Mouse (Mus musculus) thymus, postnatal 0 days (tissue): ENCODE results near the gene Tcte1. TPM values are rescaled to one million over a fixed set of nuclear protein-coding genes. Genes with fewer than 3 reads are reported as not detected.
A peak's percentile ranks its signal among the peaks of the same experiment; 100 is the strongest.

Experiments
- DNase-seq: peaks from one replicate; pipeline ENCODE4 v3.0.0-alpha.2; 2015; ENCODE audit warnings: low spot score
- polyA plus RNA-seq: library from polyadenylated mRNA; unstranded; fragments of >200 nt; fragmentation: Nextera tagmentation; extraction: Ambion mirVana; gene quantifications from 2 replicates; pipeline ENCODE4 v1.2.1, GENCODE M21; 2015

The Tcte1 gene
- polyA plus RNA-seq, 1 experiment from 2014 or later = 1.3 TPM

DNA sequence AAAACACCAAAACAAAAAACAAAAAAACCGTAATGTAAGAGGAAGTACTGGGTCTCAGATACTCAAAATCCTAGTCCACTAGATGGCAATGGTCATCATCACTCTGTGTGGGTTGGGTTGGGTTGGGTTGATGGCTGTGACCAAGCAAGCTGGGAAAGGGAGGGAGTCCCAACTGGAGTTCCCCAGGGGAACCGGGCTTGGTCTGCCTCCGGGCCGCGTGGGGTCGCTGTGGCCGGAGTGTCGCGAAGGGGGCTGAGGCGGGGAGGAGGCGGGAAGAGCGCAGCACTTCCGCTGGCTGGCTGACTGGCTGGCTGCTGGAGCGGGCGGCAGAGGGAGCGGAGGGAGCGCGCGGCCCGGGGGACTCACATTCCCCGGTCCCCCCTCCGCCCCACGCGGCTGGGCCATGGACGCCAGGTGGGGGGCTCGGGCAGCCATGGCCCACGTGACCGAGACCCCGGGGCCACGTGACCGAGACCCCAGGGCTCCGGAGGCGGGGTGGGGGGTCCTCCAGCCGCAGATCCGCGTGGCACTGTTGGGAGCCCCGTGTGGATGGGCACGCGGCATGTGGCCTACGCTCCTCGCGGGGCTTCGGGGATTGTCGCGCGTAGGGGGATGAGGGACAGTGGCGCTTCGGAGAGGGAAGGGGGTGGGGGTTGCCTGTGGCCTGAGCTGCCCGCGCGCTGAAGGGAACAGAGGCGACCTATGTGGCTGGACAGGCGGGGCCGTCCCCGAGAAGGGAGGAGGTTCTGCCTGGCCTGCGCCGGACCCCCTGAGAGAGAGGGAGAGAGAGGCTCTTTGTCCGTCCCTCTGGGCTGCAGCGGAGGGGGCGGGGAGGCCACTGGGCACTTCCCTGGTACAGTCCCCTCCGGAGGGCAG lies 40.7 kb downstream of the Tcte1 start, which contains the start of gene Slc35b2:
Slc35b2 (plus strand) TSS at position 220 of the 876 bp plus-strand sequence.
- DNase-seq = peak; percentile 87

DNA sequence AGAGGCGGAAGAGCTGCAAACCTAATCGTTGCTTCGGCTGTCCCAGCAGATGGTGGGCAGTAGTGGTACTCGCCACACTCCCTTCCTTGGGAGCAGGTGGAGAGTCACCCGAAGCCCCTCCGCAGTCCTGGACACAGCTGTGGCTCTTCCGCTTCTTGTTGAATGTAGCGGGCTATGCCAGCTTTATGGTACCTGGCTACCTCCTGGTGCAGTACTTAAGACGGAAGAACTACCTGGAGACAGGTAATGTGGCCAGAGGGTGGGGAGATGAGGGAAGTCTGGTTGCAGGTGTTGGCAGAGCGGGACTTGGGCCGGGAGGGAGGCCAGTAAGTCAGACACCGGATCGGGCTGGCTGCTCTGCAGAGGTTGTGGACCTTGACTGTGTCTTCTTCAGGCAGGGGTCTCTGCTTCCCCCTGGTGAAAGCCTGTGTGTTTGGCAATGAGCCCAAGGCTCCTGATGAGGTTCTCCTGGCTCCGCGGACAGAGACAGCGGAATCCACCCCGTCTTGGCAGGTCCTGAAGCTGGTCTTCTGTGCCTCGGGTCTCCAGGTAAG lies 41.4 kb downstream of the Tcte1 start:
- DNase-seq = no peak

DNA sequence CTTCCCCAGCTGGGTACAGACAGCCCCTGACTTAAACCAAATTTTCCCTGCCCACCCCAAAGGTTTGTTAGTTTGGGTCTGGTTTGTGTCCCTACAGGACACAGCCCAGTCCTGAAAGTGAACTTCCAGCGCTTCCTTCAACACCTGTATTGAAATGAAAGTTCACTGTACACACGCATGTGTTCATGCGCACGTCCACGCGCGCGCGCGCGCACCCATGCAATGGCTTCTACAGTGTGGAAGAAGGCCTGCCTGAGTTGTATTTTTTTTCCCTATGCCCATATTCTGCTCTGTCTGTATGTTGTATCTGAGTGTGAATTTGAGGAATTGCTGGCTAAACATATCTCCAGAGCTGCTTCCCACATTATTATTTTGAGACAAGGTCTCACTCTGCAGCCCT lies 41.9 kb downstream of the Tcte1 start:
- DNase-seq = no peak

DNA sequence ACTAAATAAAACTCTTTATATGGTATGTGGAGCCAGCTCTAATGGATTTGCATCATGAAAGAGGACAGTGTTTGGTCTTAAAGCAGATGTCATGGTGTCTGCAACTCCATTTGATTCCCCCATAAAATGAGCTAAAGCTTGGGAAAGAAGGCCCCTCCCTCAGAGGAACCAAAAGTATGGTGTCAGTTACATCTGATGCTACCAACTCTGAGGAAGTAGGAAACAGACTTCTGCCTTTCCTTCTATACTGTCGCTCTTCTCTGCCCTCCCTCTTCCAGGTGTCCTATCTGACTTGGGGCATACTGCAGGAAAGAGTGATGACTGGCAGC lies 42.8 kb downstream of the Tcte1 start:
- no peak for DNase-seq

DNA sequence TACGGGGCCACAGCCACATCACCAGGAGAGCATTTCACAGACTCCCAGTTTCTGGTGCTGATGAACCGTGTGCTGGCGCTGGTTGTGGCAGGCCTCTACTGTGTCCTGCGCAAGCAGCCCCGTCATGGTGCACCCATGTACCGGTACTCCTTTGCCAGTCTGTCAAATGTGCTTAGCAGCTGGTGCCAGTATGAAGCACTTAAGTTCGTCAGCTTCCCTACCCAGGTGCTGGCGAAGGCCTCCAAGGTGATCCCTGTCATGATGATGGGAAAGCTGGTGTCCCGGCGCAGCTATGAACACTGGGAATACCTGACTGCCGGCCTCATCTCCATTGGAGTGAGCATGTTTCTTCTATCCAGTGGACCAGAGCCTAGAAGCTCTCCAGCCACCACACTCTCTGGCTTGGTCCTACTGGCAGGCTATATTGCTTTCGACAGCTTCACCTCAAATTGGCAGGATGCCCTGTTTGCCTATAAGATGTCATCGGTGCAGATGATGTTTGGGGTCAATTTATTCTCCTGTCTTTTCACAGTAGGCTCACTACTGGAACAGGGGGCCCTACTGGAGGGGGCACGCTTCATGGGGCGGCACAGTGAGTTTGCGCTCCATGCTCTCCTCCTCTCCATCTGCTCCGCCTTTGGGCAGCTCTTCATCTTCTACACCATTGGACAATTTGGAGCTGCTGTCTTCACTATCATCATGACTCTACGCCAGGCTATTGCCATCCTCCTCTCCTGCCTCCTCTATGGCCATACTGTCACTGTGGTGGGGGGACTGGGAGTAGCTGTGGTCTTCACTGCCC lies 43.3 kb downstream of the Tcte1 start:
- no peak for DNase-seq

DNA sequence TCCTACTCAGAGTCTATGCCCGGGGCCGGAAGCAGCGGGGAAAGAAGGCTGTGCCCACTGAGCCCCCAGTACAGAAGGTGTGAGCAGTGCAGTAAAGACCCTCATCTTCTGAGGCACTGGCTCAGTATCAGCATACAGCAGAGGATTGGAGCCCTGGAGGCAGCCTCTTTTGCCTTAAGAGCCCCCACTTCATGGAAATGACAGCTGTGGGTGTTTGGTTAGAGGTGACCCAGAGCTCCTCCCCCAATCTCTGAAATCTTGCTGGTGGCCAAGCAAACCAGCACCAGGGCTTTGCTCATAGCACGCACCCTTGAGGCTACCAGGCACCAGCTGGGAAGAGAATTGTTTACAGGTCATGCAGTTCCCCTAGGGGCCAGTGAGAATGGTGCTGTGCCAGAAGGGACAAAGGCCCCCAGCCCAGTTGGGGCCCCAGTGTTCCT lies 43.9 kb downstream of the Tcte1 start:
- DNase-seq = no peak

DNA sequence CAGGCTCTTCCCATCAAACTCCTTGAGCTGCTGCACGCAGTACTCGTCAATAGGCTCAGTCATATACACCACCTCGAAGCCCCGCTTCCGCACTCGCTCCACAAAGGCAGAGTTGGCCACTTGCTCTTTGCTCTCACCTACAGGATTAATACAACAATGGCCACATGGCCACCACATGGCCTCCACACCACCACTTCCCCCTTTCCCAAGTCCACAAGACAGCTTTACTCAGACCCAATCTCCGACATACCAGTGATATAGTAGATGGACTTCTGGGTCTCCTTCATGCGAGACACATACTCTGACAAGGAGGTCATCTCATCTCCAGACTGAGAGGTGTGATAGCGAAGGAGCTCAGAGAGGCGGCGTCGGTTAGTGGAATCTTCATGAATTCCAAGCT lies 45.8 kb downstream of the Tcte1 start:
- DNase-seq = no peak

DNA sequence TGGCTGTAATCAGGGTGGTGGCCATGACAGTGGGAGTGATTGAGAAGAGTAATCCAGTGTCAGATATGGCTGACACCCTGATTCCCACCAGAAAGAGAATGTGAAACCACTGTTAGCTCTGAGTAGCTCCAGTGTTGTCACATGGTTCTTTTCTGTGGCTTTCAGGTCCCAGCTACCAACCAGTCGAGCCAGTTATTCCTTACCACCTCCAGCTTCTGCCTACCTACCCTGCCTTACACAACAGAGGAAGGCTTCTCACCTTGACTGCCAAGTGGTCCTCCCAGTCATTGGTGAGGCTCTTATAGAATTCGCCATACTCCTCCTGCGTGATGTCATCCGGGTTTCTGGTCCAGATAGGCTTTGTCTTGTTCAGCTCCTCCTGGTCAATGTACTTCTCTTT lies 46.8 kb downstream of the Tcte1 start:
- DNase-seq = no peak

DNA sequence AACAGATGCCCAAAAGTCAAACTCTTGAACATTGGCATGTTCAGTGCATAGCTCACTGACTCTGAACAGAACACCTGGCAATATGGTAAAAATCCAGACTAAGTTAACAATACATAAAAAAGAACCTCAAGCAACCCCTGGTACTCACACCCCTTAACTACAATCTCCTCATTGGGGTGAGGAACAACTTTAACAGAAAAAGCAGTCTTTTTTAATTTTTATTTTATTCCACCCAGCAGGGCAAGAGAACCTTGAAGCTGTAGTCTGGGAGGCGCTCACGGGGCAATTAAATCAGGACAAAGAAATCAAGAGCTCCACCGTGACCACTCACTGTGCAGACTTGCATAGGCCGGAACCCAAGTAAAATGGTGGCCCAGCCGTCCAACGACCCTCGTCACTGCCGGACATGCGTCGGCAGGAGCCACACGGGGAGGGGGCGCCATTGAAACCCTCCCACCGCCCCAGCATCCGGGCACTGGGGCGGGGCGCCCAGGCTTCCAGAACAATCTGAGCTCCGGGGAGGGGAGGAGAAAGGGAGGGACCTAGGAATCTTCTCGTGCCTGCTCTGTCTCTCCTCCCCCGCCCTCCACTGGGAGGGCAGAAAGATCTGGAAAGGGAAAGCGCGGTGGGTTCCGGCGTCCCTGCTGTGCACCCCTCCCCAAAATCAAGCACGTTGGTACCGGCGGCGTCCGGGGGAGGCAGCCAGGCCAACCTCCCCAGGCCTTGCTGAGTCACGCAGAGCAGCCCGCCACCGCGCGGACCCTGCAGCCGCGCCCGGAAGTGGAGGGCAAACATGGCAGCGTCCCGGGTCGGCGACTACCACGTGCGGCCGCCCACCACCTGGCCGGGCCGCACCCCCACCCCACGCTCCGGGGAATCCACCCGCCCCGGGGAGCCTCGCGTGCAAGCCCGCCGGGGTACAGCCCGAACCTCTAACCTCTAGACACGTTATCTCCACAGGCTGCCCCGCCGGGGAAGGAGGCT lies 49.2 kb downstream of the Tcte1 start:
- DNase-seq = peak; percentile 76

DNA sequence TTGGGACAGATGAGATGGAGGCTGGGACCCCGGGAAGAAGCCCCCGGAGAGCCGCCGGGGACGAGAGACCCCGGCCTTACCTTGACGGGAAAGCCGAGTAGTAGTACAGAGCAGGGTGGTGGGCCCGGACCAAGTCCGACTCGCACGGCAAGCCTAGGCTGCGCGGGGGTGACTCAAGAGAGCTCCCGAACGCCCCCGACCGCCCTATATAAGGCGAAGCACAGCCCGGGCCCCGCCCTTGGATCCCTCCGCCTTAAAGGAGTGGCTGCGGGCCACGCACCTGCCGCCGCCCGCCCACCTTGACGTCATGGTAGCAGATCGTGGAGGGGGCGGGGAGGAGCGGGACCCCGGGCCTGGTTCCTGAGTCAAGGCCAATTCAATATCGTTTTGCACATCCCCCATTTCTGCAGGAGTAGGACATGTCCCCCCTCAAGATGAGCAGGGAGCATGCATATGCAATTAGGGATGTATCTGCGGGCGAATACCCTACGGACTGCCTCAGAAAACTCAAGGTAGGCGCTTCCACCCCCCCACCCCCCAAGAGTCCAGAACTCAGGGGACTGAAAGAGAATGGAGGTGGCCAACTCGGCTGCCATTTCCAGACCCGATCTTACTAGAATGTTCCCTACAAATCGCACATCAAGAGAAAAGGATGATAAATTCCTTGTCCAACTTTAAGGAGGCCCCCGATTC lies 50.0 kb downstream of the Tcte1 start, which contains the start of gene Hsp90ab1:
Hsp90ab1 (minus strand) TSS at position 185 of the 693 bp plus-strand sequence.
- DNase-seq = peak; percentile 99

DNA sequence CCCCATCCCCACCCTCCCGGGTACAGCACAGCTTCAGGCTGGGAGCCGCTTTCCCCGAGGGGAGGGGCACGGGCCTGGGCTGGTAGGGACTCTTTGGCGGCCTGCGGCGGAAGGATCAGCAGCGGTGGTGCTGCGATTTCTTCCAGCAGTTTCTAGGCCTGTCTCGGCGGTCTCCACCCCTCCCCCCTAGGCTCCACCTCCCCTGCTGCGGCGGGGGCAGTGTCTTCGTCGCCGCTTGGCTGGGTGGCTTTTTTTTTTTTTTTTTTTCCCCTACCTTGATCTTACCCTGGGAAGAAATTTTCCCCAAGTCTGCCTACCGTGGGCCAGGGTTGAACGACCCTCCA lies 50.5 kb downstream of the Tcte1 start:
- DNase-seq = peak; percentile 95

DNA sequence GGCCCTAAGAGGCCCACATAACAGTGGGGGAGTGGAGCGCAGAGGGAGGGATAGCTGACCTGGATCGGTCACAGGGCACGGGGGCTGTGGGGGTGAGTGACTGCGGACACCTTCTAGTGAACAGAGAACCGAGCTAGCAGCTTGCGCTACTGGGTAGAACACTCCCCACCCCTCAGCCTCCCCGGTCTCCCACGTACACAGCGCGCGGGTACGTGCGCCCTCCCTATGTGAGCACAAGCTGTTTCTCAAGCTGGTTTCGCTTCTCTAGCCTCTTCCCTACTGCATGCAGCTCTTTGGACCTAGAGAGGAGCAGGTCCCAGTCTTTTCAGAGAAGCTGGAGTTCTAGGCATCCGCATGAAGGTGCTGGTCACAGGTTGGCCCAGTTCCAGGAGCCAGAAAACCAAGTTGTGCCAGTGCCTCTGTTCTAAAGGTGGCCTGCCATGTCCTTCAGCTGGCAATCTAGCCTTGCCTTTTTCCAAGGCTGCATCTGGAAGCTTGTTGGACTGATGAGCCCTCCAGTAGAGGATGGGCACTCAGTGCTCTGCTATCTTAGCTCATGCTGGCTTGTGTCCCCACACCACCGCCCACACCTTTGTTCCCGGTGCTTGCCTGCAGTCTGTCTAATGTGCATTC lies 51.0 kb downstream of the Tcte1 start:
- peak; percentile 80 for DNase-seq

DNA sequence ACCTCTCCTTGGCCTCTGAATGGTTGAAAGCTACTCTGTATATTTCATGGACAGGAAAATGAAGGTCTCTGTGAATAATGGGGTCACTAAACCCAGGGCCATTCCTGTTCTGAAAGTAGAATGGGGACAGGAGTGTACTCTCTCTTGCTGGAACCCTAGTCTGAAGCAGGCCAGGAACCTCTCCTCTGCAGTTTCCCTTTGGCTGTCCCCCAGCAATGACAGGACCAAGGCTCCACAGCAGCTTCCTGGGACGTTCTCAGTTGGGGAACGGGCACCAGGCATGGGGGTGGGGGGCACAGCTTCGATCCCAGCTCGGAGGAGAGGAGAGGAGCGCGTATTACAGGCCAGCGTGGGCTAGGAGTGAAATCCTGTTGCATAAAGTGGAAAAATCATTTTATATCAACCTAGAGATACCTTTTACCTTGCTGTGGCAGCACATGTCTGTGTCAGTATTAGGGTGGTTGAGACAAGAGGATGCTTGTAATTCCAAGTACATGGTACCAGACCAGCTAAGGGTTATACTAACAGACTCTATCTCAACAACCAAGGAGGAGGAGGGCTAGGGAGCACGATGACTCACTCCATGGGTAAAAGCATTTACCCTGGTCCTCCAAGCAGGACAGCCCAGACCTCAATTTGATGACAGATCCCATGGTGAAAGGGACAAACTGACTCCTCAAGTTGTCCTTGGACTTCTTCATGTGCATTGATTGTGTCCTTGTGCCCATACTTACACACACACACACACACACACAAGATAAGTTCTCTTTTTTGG lies 52.1 kb downstream of the Tcte1 start:
- DNase-seq = no peak

DNA sequence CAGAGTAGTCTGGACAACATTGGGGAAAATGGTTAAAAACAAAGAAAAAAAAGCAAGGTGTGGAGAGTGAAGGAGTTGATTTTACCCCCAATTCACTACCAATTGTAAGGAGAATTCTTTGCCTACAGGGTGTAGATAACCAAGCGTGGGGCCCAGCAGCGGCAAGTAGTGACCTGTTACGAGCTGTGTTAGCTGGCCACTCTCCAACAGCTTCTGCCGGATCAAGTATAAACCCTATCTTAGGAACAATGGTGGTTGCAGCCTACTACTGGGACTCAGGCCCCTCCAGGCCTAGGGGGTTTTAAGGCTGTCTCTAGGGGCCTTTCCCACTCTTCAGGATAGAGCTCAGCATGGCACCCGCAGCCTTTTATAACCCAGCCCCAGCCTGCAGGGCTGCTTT lies 55.0 kb downstream of the Tcte1 start:
- no peak for DNase-seq

DNA sequence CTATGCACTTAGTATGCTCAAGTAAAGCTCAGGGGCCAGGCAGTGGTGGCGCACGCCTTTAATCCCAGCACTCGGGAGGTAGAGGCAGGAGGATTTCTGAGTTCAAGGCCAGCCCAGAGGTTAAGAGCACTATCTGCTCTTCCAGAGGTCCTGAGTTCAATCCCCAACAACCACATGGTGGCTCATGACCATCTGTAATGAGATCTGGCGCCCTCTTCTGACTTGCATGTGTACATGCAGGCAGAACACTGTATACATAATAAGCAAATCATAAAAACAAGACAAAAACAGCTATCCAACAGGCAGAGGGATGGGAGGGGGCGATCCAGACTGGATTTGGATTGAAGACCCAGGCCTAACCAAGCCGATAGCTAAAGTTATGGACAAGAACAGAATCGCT lies 55.6 kb downstream of the Tcte1 start:
- peak; percentile 57 for DNase-seq

DNA sequence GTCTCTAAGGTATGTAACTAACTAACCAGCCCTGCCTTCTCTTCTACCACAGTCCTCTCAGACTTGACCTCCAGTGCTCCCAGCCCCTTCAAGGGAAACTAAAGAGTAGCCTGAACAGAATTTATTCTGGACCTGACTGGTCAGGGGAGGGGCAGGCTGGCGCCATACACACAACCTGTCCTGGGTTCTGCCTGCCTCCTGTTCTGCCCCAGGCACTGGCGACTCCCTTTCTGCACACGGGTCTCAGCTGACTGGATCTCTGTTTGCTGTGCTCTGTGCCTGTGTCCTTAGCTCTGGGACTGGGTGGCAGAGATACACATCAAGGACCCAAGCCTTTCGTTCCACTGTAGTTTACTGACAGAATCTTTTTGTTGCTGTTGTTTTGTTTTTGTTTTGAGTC lies 56.3 kb downstream of the Tcte1 start:
- DNase-seq = no peak

DNA sequence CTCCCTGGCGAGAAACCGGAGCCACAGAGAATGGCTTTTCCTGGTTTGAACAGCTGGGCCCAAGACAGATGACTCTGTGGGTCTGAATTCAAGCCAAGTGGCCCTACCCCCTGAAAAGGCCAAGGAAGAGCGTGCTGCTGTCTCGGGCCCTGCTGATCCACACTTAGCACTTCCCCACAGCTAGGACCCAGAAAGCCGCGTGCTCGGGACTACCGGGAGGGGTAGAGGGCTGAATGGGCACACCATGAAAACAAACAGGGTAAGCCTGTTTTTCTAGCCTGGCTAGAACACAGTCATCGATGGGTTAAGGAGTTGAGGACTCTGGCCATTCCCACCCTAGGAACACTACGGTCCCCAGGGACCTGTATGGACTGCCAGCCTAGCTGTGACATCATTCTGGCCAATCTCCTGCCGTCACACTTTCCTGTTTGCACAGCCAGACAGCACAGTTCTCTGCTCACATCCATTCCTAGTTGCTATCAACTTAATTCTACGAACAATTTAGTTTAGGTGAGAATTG lies 57.8 kb downstream of the Tcte1 start:
- no peak for DNase-seq

DNA sequence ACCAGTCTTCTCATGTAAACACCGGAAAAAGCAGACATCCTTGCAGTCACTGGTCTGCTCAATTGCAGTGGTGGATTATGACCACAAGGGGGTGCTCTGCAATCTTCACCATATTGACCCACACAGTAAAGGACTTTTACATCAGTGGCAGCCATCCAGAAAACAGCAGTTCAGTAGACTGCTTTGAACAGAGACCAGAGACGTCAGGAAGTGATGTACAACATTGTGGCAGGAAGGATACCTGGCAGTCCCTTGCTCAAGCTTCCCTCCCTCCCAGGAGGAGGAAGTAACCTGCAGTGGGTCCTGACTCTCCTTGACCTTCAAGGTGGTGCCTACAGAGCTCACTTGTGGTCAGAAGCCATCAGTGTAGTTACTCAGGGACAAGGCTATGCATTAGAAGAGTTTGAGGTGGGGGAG lies 58.3 kb downstream of the Tcte1 start:
- DNase-seq = peak; percentile 83

DNA sequence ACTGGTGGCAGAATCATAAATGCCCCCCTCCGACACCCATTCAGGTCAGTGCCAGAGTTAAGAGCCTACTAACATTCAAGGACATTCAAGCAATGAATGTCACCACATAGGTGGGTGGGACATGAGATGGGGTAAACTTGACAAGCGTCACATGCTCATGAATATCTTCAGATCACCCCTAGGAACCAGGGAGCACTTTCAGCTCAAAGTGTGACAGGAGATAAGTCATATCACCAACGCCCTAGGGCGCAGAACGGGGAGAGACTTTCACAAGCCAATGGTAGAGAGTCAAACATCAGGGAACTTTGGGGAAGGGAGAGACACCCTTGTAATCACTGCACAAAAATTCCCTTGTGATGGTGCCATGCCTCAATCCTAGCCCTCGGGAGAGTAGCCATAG lies 59.0 kb downstream of the Tcte1 start:
- no peak for DNase-seq
